Mouse (Mus musculus) brown adipose tissue, adult 24 weeks (tissue): ENCODE measurements around the gene Sem1. TPM values are rescaled to one million over a fixed set of nuclear protein-coding genes. Genes with fewer than 3 reads are reported as not detected.
"Not testable (repeated sequence)": the region's sequence is repeated elsewhere in the genome, so short reads cannot be mapped to it uniquely, and the experiment has no call there.

Experiments used
- H3K27ac ChIP-seq: fragments of 200-500 bp; replicated peaks from 2 replicates; pipeline ENCODE4 v1.5.1; 2012; ENCODE audit warnings: low read depth, mild to moderate bottlenecking, low read length
- H3K4me1 ChIP-seq: fragments of 200-500 bp; 2 replicates; pipeline ENCODE4 v1.6.1; 2012; ENCODE audit warnings: low read length, mixed read lengths; ENCODE audit not compliant: control insufficient read depth, insufficient read depth, insufficient read length
- H3K4me3 ChIP-seq: fragments of 200-500 bp; 2 replicates; pipeline ENCODE4 v1.5.1; 2012; ENCODE audit warnings: low read depth, mild to moderate bottlenecking, low read length, moderate library complexity; ENCODE audit not compliant: insufficient read depth
- polyA plus RNA-seq: library from polyadenylated mRNA; stranded (reverse); fragments of >200 nt; gene quantifications from 2 replicates; pipeline ENCODE4 v1.2.4, GENCODE M21; 2012; ENCODE audit not compliant: missing spikeins, insufficient read depth, insufficient read length

Gene Sem1
- polyA plus RNA-seq, 1 experiment: 128 TPM

- Histone ChIP-seq H3K4me3 (no peak overlapping the region), H3K4me1 (no peaks in the 10 kb centered on the region; the same call in 1 of the 2 replicates)
Observed at GRCm38 (mm10) chr6:6544255-6544645, 34.2 kb downstream of the Sem1 start.

GRCm38 (mm10) chr6:6543606-6544254 is 34.7 kb downstream of the Sem1 start:
- no peak overlapping the region for H3K4me3 ChIP-seq
- H3K27ac ChIP-seq: no peak overlapping the region
- no peaks in the 10 kb centered on the region; the same call in 1 of the 2 replicates for H3K4me1 ChIP-seq

More at GRCm38 (mm10) chr6:6544255-6544645, 34.2 kb downstream of the Sem1 start:
- no peak overlapping the region for H3K27ac ChIP-seq

- no peak overlapping the region for H3K27ac ChIP-seq
- no peaks in the 10 kb centered on the region for H3K4me1 ChIP-seq
- no peak overlapping the region for H3K4me3 ChIP-seq
Observed at GRCm38 (mm10) chr6:6542133-6542532, 36.3 kb downstream of the Sem1 start.

- Histone ChIP-seq H3K27ac (no peak overlapping the region), H3K4me1 (no peaks in the 10 kb centered on the region), H3K4me3 (no peak overlapping the region)
Observed at GRCm38 (mm10) chr6:6536781-6537466, 41.5 kb downstream of the Sem1 start.

- not testable (repeated sequence) for H3K4me3 ChIP-seq, H3K27ac ChIP-seq, H3K4me1 ChIP-seq
Observed at GRCm38 (mm10) chr6:6536359-6536758, 42.1 kb downstream of the Sem1 start.
